Mouse (Mus musculus) gastrocnemius, postnatal 4 days (tissue): ENCODE measurements around the gene Ctsz. TPM values are rescaled to one million over a fixed set of nuclear protein-coding genes. Genes with fewer than 3 reads are reported as not detected.
A peak's percentile ranks its signal among the peaks of the same experiment; 100 is the strongest.

Source experiments
- DNase-seq, 2 experiments: peaks; one replicate each; pipeline ENCODE4 v3.0.0; 2021 to 2022; ENCODE audit warnings: low spot score in 2 of 2, mixed read lengths in 2 of 2
- total RNA-seq, 2 experiments: library from RNA; stranded (reverse); gene quantifications; 2 replicates each; pipeline ENCODE4 v1.2.3; 2021

Gene Ctsz
- total RNA-seq, 2 experiments from 2014 or later: 80.8 to 95.9 TPM

- DNase-seq: no peak
Observed at GRCm38 (mm10) chr2:174442460-174442859, 3.6 kb upstream of the Ctsz start.

DNA sequence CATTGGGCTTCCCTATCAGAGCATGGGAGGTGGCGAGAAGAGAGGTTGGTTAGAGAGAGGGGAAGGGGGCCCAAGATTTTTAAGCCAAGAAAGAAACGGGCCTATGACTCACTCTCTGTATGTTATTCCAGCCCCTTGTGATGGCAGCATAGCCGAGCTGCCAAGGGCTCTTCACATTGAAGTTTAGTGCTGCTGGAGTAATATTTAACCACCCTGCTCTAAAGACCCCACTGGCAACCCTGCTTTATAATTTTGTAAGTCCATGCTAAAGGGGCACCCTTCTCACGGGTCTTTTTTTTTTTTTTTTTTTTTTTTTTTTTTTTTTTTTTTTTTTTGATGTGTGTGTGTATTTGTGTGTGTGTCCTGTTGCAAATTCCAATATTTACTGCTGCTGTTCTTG is 3.1 kb upstream of the Ctsz start:
- DNase-seq: no peak

GRCm38 (mm10) chr2:174439961-174440360 is 1.1 kb upstream of the Ctsz start:
- no peak for DNase-seq

DNA sequence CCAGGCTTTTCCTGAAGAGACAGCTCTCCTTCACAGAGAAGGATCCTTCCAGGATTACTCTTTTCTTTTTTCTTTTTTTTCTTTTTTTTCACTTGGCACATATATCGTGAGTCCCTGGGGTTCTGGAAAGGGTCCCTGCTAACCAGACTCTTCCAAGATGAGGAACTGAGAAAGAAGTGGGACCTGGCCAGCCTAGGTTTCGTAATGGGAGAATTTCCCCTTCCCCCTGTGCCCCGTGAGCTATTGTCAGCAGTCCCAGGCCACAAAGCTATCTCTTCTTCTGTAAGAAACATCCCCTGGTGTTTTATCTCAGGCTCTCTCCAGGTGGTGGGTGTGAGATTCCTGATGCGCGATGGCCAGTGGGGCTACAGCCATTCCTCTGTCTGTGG is 605 bp upstream of the Ctsz start:
- no peak for DNase-seq

- no peak for DNase-seq
Observed at GRCm38 (mm10) chr2:174438181-174438580, 658 bp downstream of the Ctsz start.

GRCm38 (mm10) chr2:174437697-174437982 is 1.2 kb downstream of the Ctsz start:
- DNase-seq: no peak

- no peak for DNase-seq
Observed at GRCm38 (mm10) chr2:174436916-174437696, 1.7 kb downstream of the Ctsz start.

- no peak for DNase-seq
Observed at GRCm38 (mm10) chr2:174436076-174436701, 2.6 kb downstream of the Ctsz start.

GRCm38 (mm10) chr2:174434943-174435342 is 3.9 kb downstream of the Ctsz start:
- DNase-seq: no peak

- DNase-seq: no peak
Observed at GRCm38 (mm10) chr2:174428996-174429591, 9.7 kb downstream of the Ctsz start.

- DNase-seq: no peak
Observed at GRCm38 (mm10) chr2:174428076-174428835, 10.6 kb downstream of the Ctsz start.

DNA sequence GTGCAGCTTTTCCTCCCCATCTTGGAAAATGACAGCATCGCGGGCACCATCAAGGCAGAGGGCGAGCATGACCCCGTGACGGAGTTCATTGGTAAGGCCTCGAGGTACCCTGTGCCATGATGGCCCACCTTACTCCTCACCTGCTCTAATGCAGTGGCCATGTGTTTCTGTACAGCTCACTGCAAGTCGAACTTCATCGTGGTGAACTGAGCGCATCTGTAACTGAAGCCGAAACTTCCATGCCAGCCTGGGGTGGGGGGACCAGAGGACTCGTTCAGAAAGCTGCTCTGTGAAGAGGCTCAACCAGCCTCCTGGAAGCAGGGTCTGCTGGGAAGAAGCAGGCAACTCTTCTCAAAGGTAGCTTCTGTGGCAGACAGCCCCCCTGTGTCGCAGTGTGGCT is 12.0 kb downstream of the Ctsz start:
- DNase-seq: no peak

DNA sequence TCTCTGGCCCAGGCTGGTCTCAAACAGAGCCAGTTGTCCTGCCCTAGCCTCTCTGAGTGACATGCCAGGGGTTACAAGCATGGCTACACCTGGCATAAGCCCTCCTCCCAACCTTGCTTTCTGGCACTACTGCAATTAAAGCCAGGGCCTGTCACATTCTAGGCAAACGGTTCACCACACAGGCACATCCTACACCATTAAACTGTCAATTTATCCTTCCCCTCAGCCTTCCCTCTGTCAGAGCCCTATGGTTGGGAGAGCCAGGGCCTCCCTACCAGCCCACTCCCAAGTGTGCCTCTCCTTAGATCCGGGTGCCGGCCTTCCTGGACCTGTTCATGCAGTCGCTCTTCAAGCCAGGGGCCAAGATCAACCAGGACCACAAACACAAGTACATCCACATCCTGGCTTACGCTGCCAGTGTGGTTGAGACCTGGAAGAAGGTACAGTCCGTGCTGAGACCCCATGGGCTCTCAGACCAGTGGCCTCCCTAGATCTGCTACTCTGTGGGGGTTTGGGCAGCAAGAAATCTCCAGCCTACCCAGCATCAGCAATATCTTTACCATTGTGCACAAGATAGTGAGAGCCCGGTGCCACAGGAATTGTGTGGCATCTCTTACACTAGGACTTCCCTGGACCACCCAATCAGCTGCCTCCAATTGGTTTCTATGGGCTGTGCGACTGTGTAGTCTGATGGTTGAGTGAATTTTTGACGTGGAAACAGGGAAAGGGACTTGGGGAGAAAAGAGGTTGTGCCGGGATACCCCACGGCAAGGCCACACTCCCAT is 14.3 kb downstream of the Ctsz start:
- no peak for DNase-seq

DNA sequence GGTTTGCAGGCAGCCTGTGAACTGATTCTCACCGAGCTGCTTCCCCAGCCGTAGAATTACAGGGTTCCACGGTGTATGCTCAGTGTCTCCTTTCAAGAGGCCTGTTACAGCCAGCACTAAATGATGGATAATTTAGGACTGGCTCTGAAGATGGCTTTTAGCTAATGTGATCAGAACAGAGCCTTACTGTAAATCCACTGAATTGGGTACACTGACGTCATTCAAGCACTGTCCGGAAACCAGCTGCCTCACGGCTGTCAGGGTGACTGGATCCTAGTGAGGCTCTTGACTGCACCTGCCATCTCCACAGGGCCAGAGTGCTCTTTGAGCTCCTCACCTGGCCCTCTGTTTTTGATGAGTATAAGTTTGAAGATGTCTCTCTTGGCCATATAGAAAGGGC is 17.7 kb downstream of the Ctsz start:
- no peak for DNase-seq

GRCm38 (mm10) chr2:174415731-174416310 is 23.0 kb downstream of the Ctsz start, which contains the start of gene Nelfcd:
Gene Nelfcd (plus strand): TSS chr2:174415804.
- DNase-seq: peak; percentile 85 to 93

DNA sequence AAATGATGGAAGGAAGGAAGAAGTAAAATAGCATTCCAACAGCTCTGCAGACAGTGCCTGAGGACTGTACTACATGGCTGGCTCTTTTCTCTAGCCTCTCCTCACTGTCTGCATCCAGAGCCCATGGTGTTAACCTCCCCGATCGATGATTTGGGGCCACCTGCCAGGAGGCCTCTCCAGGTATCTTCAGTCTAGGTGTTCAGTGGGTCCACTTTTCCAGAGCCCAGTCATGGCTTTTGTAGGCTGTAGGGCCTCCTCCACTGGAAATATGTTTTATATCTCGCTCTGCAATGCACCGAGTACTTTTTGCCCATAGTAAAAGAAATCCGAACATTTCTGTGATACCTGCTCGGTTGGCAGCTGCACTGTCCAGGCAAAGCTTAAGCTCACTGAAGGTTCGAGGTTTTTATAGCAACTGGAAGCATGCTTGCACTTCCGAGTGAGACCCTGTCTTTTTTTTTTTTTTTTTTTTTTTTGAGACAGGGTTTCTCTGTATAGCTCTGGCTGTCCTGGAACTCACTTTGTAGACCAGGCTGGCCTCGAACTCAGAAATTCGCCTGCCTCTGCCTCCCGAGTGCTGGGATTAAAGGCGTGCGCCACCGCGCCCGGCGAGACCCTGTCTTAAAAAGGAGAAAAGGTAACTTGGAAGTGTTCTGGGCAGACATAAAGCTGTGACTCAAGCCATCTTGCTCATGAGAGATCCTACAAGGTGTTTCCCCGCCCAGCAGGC is 23.7 kb downstream of the Ctsz start:
- DNase-seq: no peak

- no peak for DNase-seq
Observed at GRCm38 (mm10) chr2:174413127-174413526, 25.7 kb downstream of the Ctsz start.

GRCm38 (mm10) chr2:174410222-174410621 is 28.6 kb downstream of the Ctsz start:
- DNase-seq: no peak

- DNase-seq: no peak
Observed at GRCm38 (mm10) chr2:174400396-174400795, 38.4 kb downstream of the Ctsz start.

GRCm38 (mm10) chr2:174397881-174398280 is 41.0 kb downstream of the Ctsz start:
- DNase-seq: no peak
